Mouse (Mus musculus) c-Kit-positive CD71-positive TER-119-positive erythroid progenitor cells, embryonic 14.5 days (primary cell): Measurements from ENCODE around the gene Scel.

Experiments
- DNase-seq: peaks from one replicate; pipeline ENCODE4 v3.0.0-alpha.2; 2013; ENCODE audit warnings: low spot score

Scel gene

DNA sequence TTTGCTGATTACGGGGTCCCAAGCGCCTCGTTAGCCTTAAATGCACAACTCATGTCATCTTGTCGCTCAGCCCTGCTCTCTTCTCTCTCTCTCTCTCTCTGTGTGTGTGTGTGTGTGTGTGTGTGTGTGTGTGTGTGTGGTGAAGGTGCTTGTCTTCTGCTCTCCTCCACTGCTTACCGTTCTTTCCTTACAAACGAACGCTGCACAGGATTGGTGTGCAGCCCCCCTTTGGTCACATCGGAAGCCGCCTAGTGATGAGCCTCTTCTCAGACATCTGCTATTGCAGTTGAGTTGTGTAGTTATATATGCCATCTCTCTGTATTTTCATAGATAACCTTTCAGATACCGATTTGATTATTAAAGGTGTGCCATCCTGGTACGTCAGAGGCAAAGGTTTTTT lies 138.0 kb downstream of the Scel start:
- no peak for DNase-seq

DNA sequence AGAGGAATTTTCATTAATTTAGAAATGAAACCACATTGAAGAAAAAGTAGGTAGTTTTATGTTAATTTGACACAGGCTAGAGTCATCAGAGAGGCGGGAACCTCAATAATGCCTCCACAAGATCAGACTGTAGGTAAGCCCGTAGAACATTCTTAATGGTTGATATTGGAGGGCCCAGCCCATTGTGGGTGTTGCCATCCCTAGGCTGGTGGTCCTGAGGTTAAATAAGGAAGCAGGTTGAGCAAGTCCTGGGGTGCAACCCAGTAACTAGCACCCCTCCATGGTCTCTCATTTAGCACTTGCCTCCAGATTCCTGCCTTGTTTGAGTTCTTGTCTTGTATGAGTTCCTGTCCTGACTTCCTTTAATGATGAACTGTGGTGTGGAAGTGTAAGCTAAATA lies 138.4 kb downstream of the Scel start:
- no peak for DNase-seq

DNA sequence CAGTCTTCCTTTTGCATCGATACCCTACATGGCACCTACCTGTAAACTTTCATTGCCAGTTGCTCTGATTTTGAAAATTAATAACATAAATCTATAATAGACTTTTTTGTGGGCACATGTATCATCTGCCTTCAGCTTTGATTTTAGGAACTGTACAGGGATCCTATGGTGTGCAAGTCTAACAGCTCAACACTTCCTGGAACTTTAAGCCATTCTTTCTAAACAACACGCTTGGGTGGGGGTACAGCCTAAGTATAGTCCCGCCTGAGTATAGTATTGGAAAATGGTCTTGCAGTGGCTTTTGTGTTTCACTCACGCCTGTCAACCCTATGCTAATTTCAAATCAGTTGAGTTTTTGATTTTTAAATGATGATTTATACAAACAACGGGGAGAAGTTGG lies 139.4 kb downstream of the Scel start:
- no peak for DNase-seq

DNA sequence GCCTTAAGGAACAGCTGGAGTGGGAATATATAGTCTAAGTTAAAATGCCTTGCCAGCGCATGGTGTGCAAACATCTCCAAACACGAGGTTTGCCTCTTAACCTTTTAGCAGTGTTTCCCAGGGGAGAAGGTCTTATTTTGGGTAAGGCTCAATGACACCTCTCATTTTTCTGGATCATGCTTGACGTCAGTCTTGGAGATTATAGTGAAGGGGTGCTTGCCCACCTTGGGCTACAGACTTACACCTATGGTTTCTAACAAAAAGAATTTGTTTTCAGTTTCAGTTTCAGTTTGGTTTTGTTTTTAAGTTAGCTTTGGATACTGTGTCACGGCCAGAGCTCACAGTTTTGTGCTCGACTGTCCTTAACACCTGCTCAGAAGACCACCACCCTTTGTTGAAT lies 140.7 kb downstream of the Scel start:
- no peak for DNase-seq

DNA sequence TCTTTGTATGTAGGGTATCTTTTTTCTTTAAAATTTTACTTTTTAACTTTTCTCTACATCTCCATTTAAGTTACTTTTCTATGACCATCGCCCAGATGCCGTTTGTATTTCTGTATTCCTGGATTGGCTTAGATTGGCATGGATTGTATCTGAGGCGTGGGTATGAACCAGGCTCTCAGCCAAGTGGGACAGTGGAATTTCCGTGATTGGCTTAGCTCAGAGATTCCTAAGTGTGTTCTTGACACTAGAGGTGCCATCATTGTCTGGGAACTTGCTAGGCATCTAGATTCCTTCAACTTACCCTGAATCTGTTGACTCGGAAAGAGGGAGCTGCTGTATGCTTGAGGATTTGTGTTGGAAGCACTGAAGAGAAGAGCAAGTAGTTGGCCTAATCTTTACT lies 142.3 kb downstream of the Scel start:
- DNase-seq = no peak

DNA sequence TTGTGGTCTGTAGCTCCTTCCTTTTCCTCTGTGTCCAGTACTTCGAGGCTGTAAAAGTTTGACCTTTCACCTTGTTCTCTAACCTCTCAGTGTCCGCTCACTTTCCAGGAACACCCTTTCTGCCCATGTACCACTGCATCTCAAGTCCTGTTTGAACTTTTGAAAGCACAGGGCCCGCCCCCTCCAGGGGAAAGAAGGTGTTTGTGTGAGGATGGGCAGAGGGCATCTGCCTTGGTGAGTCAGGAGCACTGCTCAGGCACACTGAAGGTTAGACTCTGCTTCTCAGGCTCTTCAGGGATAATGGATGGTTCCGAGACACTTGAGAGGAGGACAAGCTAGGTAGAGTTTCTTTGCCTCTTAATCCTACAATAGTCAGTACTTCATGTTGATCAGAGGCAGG lies 144.7 kb downstream of the Scel start:
- DNase-seq = no peak
